Mouse (Mus musculus) heart, postnatal 25 days (tissue): Measurements from ENCODE around the gene Leap2. TPM values are rescaled to one million over a fixed set of nuclear protein-coding genes. Genes with fewer than 3 reads are reported as not detected.
"Not testable (repeated sequence)": the region's sequence is repeated elsewhere in the genome, so short reads cannot be mapped to it uniquely, and the experiment has no call there.

ENCODE experiments used
- DNase-seq: peaks from one replicate; pipeline ENCODE4 v3.0.0; 2022; ENCODE audit warnings: low spot score
- intact Hi-C: fragments of 180-260 bp; cut with DNase I; formaldehyde crosslinking; loops from one replicate; pipeline ENCODE4 v1.15.1; 2025
- total RNA-seq, 2 experiments: library from RNA; stranded (reverse); gene quantifications; 2 replicates each; pipeline ENCODE4 v1.2.3; 2021

The Leap2 gene
- total RNA-seq, 2 experiments from 2014 or later, result not detected

- intact Hi-C loops, result no loop called here
- DNase-seq, result no peak
Measured at GRCm38 (mm10) chr11:53445562-53445961, 22.6 kb upstream of the Leap2 start.

DNA sequence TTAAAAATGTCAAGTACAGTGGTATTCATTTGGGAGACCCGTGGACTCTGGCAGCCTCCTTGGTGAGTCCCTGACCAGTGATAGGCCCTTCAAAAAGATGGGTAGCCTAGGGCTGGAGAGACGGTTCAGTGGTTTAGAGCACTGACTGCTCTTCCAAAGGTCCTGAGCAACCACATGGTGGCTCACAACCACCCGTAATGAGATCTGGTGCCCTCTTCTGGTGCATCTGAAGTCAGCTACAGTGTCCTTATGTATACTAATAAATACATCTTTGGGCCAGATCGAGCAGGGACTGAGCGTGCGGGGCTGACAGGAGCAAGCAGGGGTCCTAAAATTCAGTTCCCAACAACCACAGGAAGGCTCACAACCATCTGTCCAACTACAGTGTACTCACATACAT is 20.9 kb upstream of the Leap2 start:
- intact Hi-C loops, result no loop called here
- no peak for DNase-seq

GRCm38 (mm10) chr11:53441921-53442320 is 19.0 kb upstream of the Leap2 start:
- DNase-seq, result no peak
- intact Hi-C loops, result no loop called here

DNA sequence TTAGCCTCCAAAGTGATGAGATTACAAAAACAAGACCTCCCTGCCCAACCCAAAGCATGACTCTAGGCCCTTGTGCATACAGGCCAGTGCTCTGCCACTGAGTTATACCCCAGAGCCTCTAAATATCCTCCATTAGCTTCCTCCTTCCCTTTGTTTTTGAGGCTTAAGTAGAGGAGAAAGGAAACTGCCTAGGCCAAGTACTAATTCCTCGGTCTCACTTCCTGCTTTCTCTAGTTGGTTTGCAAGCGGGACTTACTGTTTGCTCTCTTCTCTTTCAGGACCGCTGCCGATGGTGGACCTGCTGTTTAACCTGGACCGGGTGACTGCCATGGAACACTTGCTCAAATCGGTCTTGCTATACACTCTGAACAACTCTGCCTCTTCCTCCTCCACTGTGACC is 13.4 kb upstream of the Leap2 start:
- no peak for DNase-seq
- intact Hi-C loops, result no loop called here

DNA sequence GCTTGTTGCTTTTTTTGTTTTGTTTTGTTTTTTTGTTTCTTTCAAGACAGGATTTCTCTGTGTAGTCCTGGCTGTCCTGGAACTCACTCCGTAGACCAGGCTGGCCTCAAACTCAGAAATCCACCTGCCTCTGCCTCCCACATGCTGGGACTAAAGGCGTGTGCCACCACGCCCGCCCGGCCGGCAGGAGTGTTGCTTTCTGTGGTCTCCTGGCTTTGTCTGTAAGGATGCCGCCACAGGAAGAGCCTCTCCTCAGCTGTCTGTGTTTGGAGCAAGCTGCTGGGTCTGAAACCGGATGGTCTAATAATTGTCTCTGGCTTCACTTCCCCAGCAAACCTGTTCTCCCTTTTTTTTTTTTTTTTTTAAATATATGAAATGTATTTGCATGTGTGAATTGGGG is 12.5 kb upstream of the Leap2 start:
- DNase-seq, result no peak
- intact Hi-C loops, result no loop called here

- intact Hi-C loops, result no loop called here
- no peak for DNase-seq
Measured at GRCm38 (mm10) chr11:53433057-53433456, 10.1 kb upstream of the Leap2 start.

- DNase-seq, result no peak
- intact Hi-C loops, result no loop called here
Measured at GRCm38 (mm10) chr11:53431347-53432056, 8.5 kb upstream of the Leap2 start.

DNA sequence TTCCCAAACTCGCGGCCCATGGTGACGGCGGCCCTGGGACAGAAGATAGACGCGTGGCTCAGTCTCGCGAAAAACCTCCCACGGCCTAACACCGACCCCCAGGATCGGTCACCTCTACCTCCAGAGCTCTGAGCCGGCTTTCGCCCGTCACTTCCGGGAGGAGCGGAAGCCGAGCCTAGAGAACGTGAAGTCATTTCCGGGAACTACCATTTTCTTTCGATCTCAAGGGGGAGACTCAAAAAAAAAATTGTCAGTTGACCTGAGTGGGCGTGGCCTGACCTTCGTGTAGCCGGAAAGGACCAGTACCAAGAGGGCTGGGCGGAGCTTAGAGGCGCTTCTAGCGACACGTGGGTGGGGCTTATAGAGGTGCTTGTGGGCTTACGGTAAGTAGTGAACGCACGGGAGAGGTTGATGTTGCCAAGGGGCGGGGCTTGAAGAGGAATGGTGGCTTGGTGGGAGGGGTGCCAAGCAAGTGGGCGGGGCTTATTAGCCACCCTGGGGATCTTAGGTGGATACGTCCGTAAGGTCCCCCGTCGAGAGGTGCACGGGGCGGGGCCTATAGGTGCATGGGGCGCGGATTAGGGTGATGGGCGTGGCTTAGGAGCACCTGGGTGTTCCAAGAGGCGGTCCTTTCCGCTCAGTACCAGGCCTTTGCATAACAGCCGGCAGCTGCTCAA is 7.8 kb upstream of the Leap2 start, which contains the start of the genes Uqcrq and Gdf9:
Gene Uqcrq (minus strand): TSS at position 162 of the 677 bp plus-strand sequence.
Gene Gdf9 (plus strand): TSS at position 354 of the 677 bp plus-strand sequence.
- intact Hi-C loops, result no loop called here

DNA sequence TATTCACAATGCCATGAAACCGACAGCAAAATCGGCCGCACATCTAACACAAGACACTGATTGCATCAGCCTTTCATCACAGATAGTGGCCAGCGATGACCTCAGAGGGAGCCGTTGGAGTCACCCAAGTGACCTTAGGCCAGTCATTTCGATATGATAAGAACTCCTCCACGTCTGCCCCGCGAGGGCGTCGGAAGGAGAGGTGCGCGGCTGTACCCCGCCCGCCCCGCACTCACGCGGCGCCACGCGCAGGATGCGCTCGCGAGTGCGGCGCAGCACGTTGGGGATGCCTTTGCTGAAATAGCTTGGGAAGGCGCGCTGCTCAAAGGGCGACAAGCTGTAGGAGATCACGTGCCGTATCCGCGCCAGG is 7.3 kb upstream of the Leap2 start:
- intact Hi-C loops, result no loop called here
- DNase-seq, result no peak

More for the DNA sequence above, 7.8 kb upstream of the Leap2 start, which contains the start of the genes Uqcrq and Gdf9:
- peak; percentile 97 for DNase-seq

GRCm38 (mm10) chr11:53429182-53429581 is 6.2 kb upstream of the Leap2 start:
- no peak for DNase-seq
- intact Hi-C loops, result no loop called here

- no peak for DNase-seq
- intact Hi-C loops, result no loop called here
Measured at GRCm38 (mm10) chr11:53428716-53429057, 5.7 kb upstream of the Leap2 start.

- no peak for DNase-seq
- intact Hi-C loops, result no loop called here
Measured at GRCm38 (mm10) chr11:53427993-53428715, 5.2 kb upstream of the Leap2 start.

DNA sequence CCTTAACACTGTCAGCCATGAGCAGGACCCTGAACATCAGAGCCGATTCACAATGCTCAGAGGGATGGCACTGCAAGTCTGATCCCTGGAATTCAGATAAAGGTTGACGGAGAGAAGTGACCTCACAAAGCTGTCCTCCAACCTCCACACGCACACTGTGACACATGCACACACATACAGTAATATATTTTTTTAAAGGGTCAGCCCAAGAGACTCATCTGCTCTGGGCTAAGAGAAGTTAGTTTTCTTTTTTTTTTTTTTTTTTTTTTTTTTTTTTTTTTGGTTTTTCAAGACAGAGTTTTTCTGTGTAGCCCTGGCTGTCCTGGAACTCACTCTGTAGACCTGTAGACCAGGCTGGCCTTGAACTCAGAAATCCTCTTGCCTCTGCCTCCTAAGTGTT is 3.9 kb upstream of the Leap2 start:
- intact Hi-C loops, DNase-seq: not testable (repeated sequence)

DNA sequence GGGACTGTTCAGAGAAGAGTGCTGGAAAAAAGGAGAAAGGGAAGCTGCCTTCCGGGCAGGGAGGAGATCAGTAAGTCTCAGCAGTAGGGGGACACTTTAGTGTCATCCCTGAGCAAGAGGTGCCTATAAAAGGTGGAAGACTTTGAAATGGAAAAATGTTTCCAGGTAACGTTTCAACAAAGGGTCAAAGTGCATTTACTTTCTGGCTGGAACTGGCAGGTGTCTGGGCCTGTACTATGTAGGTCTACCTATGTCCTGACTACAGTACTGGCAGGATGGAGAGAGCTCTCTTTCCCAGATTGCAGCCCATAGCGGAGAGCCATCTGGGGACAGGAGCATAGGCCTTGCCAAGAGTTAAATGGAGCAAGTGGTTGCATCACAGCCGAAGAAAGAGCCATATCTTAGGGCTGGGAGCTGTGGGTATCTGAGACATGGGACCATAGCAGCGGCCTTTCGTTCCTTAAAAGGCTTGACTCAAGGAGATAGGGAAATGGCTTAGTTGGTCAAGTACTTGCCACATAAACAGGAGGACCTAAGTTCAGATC is 2.8 kb upstream of the Leap2 start:
- intact Hi-C loops, result no loop called here
- no peak for DNase-seq

DNA sequence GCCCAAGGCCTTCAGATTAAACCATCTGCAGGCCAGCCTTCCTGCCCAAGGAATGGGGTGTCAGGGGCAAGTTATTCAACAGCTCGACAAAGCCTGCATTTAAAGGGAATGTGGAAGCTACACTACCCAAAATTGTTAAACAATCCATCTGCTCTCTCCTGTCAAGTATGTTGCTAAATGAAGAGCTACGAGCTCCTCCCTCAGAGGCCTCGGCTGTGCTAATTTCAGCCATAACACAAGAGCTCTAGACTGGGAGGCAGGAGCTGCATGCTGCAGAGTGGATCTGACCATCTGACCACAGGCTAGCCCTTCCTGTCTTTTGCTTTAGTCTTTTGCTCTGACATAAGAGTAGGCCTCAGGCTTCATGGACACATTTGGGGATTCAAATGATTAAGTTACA is 2.3 kb upstream of the Leap2 start:
- intact Hi-C loops, result no loop called here
- DNase-seq, result no peak

DNA sequence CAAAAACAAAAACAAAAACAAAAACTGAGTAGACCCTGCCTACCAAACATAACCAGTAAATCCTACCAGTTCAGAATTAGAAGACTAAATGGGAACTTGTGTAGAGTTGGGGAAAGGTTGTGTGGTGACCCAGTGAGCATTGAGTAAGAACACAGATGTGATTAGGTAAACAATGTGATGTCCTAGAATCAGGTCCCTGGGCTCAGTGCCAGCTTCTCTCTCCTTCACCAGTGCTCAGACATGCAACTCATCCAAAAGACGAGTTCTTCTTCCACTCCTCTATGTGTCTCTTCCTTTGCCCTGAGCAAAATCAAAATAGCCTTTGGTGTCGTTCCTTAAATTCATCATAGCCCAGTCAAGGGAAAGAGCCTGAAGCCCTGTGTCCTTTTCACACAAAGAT is 1.9 kb upstream of the Leap2 start:
- intact Hi-C loops, result no loop called here
- DNase-seq, result no peak

DNA sequence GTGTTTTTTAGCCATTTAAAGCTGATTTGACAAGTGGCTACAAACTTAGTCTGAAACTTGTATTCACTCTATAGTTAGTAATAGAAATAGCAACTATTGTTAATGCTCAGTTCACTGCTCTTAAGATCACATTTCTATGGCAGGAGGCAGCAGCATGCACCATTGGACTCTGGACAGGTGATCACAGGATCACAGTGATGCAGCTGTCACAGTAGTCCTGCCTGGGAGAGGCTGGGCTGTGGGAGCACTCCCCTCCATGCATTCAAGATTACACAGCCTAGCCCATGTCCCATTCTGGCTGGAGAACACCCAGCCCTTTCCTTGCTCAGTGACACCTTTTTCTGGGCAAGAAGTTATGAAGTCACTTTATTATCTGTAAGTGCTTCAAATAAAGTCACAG is 4.9 kb downstream of the Leap2 start:
- intact Hi-C loops, result no loop called here
- DNase-seq, result no peak

DNA sequence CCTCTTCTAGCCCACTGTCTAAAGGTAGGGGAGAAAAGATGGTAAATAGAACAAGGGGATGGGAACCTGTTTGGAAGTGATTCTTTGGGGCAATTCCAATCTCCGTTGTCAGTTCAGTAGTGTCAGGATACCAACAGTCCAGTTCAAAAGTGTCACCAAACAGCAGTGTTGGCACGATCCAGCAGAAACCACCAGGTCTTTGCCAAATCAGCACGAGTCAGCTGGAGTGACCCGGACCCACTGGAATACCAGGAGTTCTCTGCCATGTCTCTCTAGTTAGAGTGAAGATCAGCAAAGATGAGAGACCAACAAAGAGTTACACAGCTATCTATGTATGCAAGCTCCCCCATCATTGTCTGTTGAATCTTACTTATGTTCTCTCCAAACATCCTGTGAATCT is 9.1 kb downstream of the Leap2 start:
- intact Hi-C loops, result no loop called here
- DNase-seq, result no peak

GRCm38 (mm10) chr11:53411738-53412137 is 11.2 kb downstream of the Leap2 start:
- no peak for DNase-seq
- intact Hi-C loops, result no loop called here

DNA sequence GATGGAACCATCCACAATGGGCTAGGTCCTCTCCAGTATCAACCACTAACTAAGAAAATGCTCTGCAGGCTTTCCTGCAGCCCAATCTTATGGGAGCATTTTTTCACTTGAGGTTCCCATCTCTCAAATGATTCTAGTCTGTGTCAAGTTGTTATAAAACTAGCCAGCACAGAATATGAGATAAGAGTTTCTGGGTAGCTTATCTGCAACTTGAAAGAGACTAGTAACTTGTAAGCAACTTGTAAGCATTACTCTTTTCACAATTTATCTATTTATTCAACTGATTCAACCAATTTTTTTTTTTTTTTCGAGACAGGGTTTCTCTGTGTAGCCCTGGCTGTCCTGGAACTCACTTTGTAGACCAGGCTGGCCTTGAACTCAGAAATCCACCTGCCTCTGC is 19.3 kb downstream of the Leap2 start:
- no peak for DNase-seq
- intact Hi-C loops, result no loop called here

DNA sequence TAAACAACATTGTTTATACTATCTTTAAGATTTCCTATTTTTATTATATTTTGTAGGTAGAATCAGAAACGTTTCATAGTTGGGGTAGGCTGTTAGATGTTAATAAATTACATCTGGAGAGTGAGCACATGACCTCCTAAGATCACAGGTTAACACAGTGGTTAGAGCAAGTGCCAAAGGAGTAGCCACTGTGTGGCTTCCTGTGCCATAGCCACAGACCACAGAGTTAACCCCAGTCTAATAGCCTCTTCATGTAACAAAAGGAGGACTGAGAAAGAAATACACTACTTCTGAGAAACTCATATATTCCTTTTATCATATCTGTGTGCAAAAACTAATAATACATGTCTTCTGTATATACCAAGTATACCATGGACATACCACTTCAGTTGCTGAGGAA is 29.1 kb downstream of the Leap2 start:
- intact Hi-C loops, result no loop called here
- DNase-seq, result no peak
